Mouse (Mus musculus) NIH3T3 (cell line): ENCODE measurements around the gene Foxp1.
A peak's percentile ranks its signal among the peaks of the same experiment; 100 is the strongest.

Source experiments
- DNase-seq: peaks from one replicate; pipeline ENCODE4 v3.0.0-alpha.2; 2012; ENCODE audit warnings: low read depth

Gene Foxp1

GRCm38 (mm10) chr6:99020570-99021444 is 501.7 kb downstream of the Foxp1 start:
- no peak for DNase-seq

- no peak for DNase-seq
Observed at GRCm38 (mm10) chr6:99019716-99020115, 502.8 kb downstream of the Foxp1 start.

DNA sequence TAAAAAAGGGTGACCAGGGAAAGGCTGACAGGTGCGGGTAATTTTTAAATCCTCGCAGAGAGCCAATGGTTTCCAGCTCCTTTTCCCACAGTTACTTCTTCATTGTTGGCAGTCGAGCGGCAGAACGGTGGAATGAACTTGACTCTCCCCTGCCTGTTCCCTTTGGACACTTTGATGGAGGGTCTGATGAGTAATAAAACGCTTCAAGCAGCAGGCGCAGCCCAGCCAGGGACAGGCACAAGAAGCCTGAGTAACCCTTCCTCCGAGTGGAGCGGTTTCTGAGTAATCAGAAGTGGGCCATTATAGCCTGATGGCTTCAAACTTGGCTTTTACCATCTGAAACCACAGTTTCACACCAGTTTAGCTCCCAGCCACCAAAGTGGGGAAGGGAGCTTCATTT is 503.3 kb downstream of the Foxp1 start:
- peak; percentile 50 for DNase-seq

GRCm38 (mm10) chr6:99013866-99014502 is 508.5 kb downstream of the Foxp1 start:
- DNase-seq, result no peak

DNA sequence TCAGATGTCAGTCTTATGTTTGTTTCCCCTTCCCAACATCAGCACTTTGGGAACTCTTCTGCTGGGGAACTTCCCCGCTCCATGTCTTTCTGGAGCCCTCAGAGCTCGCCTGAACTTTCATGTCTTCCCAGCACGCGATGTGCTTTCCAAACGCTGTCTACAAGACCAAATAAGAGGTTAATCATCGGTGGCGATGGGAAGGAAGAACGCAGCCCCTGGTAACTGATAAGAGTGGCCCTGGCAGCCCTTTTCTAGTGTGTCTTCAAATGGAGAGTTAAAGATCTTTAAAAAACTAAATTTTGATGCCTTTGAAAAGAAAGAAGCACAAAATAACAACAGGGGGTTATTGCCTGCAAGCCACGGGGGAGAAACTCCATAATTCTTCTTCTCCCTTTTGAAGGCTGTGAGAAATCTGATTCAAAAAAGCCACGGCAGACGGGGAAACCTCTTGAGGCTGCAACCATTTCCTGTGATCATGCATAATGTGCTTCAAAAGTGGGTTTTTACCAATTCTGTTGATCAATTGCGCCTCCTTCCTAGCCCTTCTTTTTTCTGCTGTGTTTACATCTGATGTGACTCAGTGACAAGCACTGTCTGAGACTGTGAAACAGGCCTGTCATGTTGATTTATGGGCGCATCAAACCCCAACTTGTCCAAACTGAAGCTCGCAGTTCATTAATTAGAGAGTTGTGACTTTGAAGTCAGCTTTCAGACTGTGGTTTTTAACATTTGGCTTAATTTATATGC is 509.2 kb downstream of the Foxp1 start:
- DNase-seq, result no peak

DNA sequence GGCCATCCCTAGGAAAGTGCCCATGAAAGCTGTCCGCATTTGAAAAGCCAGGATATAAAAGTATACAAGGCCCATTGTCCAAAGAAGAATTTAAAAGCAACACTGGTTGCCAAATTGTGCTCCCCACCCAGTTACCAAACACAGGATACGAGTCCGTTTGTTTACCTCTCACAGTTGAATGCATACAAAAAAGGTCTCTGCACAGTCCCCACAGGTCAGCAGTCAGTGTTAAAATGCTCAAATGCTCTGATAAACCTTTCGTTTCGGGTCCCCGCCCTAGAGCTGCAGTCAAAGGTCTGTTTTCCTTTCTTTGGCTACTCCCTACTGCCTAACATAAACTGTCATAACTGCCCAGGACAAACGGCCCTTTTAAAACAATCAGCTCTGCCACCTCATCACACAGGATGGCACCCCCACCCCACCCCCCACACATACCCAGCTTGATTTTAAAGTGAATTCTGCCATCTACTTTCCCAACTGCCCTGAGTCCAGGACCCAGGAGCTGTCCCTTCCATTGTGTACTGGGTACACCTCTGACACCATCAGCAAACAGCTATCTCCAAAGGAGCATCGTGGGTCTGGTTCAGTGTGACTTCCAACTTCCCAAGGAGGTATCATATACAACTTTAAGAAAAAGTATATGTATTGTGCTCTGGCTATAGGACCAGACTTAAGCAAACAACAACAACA is 510.5 kb downstream of the Foxp1 start:
- DNase-seq, result no peak

DNA sequence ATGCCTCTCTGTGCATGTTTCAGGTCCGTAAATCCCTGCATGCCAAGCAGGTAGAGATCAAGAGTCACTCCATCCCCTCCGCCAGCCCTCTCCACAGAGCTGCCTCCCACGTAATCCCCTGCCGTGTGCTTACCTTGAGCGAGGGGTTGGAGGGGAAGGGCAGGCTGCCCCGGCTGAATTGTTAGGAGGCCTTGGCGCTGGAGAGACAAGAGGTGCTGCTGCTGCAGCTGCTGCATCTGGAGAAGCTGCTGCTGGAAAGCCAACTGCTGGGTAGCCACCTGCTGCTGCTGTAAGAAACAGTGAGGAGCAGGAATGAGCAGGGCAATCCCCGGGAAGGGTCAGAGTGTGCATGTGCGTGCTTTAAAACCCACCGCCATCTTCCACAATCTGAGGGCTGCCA is 512.8 kb downstream of the Foxp1 start:
- DNase-seq, result no peak

DNA sequence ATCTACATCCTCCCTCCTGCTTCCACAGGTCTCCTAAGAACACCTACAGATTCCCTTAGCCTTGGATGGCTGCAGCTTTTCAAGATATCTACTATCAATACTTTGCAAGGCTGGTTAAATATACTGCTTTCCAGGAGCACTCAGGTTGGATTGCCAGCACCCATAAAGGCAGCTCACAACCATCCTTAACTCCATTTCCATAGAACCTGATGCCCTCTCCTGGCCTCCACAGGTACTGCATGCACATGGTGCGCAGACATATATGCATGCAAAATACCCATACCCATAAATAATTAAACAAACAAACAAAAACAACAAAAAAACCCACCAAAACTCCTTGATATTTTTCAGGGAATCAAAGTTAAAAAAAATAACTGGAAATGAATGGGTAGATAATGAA is 514.0 kb downstream of the Foxp1 start:
- DNase-seq, result no peak

GRCm38 (mm10) chr6:99007542-99007941 is 515.0 kb downstream of the Foxp1 start:
- no peak for DNase-seq

- no peak for DNase-seq
Observed at GRCm38 (mm10) chr6:99004255-99004997, 518.1 kb downstream of the Foxp1 start.

DNA sequence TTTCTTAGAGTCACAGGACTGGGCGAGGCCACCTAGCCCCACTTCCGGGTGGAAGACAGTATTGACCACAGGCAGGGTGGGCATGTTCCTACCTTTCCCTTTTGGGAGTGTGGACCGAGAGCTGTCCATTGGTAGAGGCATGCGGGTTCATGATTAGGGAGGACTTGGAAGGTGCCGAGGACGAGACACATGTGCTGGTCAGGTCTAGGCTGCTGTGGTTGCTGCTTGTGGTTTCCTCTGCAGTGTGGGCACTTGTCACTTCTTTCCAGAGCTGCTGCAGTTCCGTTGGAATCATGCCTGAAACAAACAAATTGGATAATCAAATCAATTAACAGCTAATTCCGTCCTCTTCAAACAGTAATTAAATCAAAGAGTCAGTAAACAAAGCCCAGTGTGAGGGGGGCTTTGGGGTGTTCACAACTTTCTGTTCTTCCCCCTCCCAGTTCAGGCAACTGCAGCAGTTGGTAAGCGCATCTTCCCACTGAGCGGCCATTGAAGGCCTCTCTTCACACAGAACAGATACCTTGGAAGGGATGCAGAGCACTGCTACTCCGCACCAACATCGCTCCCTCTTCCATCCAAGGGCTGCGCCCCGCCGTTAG is 519.3 kb downstream of the Foxp1 start:
- DNase-seq, result no peak

- DNase-seq, result no peak
Observed at GRCm38 (mm10) chr6:99001637-99002036, 520.9 kb downstream of the Foxp1 start.

DNA sequence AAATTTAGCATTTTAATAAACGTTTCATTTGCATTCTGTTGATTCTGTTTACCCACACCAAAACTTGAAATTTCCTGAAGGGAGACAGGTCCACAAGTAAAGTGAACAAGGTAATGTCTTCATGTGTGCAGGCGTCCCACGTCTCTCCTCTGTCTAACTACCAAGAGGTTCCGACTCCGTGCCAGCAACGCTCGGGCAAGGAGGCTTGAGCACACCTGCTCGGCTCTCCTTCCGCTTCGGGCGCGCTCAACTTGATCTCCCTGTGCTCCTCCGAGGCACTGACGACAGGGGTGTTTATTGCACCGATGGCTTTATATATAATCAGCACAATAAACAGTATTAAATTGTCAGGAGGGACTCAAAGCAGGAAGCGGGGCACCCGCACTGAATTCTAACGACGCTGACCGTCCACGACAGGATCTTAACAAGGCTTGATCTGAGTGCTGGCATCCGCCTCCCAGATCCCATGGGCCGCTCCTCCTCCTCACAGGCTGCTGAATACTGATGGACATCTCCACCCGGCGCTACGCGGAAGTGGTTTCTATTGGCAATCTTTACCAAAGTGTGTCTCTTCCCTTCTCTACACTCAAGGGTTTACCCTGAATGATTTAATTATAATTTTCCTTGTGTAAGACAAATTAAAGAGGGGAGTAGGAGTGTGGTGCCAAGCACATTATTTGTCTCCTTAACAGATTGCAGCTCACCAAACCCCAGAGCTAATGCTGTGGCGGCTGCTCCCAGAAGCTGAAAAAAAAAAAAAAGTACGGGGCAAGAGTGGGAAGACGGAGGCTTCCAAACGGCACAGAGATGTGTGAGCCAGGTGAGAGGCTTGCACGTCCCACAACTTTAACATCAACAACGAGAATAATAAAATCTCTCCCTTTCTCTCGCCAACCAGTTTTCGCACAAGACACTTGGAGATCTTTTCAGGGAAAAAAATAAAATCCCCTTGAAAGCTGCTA is 523.3 kb downstream of the Foxp1 start:
- no peak for DNase-seq

DNA sequence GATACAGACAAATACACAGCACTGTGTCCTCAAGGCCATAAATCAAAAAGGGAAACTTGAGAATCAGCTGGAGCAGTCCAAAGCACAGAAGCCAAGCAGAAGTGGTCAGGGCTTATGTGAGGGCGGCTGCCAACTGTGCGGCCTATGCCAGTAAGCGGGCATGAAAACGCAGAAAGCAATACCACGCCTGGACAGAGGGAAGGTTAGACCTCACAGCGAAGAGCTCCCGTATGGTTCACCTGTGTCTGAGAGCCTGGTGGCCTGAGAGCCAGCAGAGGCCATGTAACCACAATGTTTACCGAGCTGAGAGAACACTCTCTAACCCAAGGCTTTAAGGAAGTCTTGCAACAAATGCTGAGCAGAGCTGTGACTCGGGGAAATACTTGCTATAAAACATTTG is 524.8 kb downstream of the Foxp1 start:
- no peak for DNase-seq

GRCm38 (mm10) chr6:98996822-98997221 is 525.7 kb downstream of the Foxp1 start:
- DNase-seq, result no peak

DNA sequence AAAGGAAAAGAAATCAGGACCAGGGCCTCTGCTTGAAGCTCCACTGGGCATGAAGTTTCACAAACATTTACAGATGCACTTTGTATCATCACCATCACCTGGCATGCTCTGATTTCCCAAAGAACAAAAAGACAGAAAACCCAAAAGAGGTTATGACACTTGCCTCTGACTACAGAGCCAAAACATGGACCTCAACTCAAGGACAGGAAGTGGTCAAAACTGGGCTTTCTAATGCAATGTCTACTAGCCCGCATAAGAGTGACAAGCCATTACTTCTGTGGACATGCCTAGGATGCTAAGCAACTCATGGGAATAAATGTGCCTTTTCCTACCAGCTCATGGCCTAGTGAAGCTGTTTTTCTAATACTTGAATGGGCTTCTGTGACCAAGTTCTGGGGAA is 526.2 kb downstream of the Foxp1 start:
- DNase-seq, result no peak

DNA sequence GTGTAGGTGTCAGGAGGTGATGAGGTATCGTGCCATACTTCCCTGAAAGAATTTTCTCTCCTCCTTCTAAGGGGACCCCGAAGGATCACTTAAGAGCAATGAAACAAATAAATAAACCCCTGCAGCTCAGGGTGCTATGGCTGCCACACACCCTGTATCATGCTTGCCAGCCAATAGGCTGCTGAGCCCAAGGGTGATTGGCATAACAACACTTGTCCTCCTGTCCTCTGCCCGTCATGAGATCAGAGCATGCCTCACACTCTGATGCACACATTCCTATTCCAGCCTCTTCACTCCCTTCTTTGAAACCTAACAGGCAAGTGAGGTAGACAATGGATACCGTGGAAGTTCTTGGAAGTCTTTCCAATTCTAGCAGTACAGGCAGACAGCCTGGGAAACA is 526.8 kb downstream of the Foxp1 start:
- DNase-seq, result no peak

GRCm38 (mm10) chr6:98994902-98995301 is 527.6 kb downstream of the Foxp1 start:
- DNase-seq, result no peak

DNA sequence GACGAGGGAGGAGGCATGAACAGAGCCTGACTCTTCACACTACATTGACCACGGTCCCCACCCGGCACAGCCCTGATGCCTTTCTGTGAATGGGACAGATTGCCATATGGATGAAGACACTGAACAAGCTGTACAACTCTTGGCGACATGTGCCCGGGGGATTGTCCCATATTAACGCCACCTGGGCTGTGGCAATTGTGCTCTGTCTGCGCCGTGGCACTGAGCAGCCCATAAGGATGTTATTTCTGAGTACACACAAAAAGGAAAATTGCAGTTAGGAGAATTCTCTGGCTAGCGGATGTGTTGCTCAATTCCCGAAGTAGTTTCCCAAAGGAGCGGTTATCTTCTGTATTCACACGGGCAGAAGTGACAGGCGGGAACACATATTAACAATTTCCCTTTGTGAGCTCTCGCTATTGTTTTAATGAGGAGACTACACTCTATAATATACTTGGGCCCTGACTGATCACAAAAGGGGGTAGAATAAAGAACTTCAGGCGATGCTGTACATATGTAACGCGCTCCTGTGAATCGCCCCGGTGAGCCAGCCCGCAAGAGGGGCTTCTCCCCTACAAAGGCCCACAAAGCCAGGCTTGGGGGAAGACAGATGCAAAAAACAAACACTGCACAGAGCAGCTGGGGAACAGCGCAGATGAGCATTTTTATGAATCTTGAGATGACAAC is 528.3 kb downstream of the Foxp1 start:
- no peak for DNase-seq
